Mouse (Mus musculus) spleen, postnatal 14 days (tissue): ENCODE measurements at regions not wholly inside any gene's neighbourhood (a gene's known extent, or its start where the extent isn't known, plus 50 kb on each side); places are given as distances from the start of the nearest gene placed in this dataset.

Experiments
- DNase-seq, 2 experiments: peaks; one replicate each; pipeline ENCODE4 v3.0.0; 2021 to 2022; ENCODE audit warnings: low spot score in 2 of 2

DNA sequence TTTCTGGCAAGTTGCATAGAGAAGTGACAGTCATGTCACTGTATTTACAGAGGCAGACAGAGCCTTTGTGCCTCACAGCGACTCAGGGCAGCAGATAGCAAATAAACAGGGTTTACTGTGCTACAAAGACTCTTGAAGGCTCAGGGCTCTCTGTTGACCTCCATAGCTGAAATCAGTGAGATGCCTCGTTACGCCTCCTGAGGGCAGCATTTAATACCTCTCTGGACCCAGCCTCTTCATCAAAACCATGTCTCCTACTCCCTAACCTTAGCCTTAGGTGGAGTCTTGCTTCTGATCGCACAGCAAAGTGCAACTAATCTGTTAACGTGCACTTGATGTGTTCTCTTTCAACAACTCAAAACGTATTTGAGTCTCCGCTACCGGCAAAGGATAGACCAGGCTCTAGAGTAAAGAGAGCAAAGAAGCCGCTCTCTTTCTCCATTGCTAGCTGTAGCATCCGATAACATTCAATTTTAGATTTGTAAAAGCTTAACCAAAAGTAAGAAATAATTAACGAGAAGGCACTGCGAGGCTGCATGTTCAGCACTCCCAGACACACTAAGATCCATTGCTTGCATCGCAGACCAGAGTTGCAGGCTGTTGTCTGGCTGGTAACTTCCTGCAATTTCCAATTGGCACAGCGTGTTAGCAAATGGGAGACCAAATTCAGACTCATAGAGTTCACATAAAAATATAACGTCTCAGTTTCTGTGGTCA, 101.1 kb upstream of the Man2a1 start:
- peak in 1 of 2 experiments; percentile 16 for DNase-seq

DNA sequence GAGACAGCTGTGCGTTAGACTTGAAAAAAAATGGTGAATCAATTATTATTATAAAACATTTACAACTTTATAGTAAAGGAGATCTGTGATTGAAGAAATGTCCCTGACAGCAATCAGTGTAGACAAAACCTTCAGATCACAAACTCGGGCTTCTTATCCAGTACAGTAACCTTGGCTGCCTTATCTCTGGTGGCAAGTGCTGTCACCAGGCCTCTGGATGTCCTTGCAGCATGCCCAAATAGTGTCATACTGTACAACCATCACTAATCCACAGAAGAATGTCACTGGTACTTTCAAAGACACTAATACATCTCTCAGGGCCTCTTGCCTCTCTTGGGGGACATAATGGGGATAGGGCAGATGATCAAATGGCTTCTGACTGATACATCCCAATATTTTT, 98.2 kb upstream of the Man2a1 start:
- DNase-seq, result no peak

DNA sequence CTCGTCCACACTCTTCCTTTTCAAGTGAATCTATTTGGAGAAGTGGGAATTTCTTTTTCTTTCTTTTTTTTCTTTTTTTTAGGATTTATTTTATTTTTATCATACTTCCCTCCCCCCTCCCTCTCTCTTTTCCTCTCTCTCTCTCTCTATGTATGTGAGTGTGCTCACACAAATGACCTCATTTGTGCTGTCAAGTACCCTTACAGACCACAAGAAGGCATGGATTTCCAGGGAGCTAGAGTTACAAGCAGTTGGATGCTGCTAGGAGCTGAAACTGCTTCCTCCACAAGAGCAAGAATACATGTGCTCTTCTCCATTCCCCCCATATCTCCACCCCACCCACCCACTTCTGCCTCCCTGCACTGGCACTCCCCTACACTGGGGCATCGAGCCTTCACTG, 94.6 kb upstream of the Man2a1 start:
- DNase-seq, result no peak

DNA sequence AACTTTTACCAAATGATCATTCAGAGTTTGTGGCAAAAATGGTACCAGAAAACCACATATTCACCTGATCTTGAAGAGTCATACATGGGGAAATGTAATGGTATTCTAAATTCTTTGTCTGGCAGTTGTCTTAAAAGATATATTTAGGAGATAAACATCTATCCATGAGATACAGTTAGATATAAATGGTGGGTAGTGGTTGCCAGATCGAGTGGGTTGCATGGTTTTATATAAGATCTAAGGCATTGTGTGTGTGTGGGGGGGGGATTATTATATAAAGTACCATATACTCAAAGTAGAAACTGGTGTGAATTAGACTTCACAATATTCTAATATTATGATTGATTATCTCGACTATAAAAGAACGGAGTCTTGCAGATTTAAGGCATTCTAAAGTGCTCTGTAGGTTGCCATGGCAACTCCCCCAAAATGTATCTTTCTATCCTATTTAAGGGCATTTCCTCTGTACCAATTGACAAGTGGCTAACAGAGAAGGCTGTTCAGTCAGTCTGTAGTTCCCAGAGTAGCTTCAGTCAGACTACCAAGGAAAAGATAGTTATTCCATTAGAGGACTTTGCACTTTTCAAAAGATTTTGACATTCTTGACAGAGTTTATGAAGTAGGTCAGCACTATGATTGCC, 89.3 kb upstream of the Man2a1 start:
- no peak for DNase-seq

DNA sequence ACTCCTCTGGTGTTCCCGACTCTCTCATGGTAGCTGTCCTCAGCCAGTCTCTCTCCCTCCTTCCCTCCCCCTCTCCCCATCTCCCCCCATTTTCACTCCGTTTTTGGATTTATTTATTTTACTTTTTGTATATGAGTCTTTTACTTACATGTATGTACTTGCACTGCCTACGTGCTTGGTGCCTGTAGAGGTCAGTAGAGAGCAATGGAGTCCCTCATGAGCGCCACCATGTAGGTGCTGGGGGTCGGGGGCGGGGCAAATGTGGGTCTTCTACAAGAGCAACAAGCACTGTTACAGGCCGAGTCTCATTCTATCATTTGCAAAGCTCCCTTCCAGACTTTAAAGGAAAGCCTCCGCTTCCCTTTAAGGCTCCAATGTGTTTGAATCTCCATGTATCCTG, 78.3 kb upstream of the Man2a1 start:
- DNase-seq, result no peak

DNA sequence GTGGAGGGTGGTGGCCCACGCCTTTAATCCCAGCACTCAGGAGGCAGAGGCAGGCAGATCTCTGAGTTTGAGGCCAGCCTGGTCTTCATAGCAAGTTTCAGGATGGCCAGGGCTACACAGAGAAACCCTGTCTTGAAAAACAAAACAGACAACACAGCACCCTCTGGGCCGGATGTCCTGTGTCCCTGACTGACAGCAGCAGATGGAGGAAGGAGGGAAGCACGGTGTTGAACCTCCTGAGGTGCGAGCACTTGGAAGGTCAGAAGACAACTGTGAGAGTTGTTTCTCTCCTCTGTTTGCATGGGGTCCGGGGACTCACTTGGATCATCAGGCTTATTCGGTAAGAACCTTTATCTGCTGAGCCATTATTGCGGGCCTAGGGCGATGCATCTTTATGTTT, 76.6 kb upstream of the Man2a1 start:
- DNase-seq, result no peak

DNA sequence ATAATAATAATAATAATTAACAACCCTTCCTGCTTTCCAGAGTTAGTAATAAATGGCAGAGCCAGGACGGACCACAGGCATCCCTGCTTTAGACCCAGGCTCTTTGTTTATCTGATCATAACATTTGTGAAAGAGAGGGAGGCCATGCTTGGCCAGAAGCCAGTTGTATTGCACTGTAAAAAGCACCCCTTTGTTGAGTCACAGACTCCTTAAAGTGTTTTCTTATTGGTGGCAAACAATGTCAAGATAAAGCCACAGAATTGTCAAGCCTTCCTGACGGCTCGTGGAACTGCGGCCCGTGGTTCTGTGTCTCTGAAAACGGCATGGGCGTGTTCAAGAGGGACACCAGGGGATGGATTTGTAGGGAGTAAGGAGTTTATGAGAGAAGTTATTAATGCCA, 72.7 kb upstream of the Man2a1 start:
- no peak for DNase-seq

DNA sequence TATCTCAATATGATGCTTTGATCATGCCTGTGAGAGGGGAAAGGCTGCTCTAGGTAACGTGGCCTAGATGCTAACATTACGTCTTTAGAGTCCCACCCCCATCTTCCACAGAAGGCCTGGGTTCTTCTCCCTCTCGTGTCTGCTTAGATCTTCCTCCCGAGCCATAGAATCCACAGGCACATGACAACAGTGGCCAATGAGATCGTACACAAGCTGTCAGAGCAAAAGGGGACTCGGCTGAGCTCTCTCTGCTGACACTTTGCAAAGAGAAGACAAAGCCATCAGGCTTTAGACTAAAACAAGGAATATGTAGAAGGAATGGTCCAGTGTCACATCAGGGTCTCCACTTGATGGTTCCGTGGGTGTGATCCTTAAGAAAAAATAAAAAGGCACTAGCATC, 72.1 kb upstream of the Man2a1 start:
- DNase-seq, result no peak

DNA sequence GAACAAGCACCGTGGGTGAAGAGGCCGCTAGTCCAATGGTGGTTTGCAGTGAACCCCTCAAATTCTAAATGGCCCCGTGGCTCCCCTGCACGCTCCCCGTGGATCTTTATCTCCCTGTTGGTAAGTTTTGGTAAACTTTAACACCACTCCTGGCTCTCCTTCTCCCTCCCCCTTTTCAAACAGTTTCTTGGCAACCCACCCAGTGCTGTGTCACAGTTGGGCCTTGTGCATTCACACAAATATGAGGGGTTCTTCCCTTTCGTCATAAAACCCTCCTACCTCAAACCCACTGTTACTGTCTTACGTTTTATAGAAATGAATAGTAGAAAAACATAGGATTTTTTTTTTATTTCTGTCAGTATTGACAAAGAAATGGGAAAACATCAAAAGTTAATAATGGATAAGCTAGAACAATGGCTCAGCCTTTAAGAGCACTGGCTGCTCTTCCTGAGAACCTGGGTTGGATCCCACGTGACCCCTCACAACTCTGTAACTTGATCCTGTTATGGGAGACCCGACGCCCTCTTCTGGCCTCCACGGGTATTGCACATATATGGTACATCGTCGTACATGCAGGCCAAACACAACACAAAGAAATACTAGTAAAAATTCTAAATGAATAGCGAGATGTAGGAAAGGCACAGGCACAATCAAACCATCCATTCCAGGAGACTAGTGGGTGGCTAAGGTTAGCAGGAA, 71.1 kb upstream of the Man2a1 start:
- no peak for DNase-seq

DNA sequence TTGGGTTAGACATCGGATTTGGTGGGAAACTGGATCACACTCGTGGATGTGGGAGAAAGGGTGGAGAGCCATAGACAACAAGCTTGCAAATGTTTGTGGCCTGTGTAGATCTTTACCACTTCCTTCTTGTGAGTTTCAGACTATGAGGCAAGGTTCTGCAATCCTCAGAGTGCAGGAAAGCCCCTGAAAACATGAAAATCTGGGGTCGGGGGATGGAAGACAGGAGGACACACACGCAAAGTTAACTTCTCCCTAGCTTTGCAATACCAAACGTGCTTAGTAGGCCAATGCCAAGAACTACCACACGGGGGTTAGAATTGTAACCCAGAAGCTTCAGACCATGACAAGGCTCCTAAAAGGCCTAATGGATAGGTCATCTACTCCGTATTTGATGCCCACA, 69.4 kb upstream of the Man2a1 start:
- no peak for DNase-seq

DNA sequence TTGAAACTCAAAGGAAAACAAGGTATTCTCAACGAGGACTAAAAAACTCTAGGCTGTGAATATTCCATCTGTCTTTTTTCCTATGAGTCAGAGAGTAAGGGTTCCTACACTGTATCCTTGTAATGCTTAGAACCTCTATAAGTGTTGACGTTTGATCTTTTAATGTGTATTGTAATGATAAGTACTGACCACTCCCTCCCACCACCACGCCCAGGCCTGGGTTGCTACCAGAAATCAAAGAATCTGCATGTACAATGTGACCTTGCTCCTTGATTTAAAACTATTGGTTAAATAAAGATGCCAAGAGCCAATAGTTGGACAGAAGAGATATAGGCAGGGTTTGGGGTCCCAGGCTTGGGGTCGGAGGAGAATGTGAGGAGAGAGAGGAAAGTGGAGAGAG, 66.2 kb upstream of the Man2a1 start:
- no peak for DNase-seq

DNA sequence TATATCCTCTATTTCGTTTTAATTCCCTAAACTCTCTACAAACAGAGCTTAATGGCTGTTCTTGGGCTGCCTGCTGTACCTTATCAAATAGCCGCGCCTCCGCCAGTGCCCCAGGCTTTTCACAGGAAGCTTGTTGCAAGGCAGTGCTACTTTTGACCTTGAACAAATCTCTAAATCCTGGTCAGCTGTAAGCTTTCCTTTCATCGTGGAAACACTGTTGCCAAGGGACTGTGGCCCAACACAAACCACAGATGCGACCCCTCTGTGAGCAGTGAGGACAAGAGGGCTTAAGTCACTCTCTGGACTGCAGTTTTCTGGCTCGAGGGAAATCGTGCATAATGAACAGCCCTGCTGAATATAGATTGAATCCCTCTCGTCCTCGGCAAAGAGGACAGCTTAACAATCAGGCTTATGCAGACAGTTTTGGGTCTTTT, 62.0 kb upstream of the Man2a1 start:
- no peak for DNase-seq

DNA sequence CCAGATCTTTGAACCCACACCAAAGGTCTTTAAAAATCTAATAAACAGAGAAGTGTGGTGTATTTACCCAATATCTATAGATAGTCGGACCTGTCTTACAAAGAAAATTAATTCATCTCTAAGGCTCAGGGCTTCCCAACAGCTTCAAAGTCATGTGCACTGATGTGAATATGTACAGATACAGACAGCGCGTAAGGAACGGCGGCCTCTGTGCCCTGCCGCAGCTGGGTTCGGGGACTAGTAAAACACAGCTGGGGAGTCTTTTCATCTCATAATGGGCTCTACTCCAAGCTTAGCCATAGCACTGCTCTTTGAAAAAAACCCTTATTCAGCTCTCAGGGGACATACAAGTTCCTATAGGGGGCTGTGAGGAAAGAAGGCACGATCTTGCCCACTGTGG, 60.1 kb upstream of the Man2a1 start:
- DNase-seq, result no peak

DNA sequence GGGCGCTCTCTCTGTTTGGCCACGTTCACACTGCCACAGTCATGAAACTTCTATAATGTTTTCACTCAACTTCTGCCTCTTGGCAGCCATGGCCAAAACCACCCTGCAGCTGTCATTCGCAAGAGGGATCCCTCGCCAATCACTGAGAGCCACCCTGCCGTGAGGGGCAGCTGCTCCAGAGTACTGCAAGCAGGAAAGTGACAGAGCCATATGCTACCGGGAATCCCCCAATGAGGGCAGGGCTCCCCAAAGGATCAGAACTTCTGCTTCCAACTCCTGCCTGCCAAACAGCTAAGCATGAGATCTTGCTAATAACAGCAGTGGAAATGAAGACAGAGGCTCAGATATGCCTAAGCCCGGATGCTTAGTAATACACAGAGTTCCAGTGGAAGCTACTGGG, 52.0 kb upstream of the Man2a1 start:
- DNase-seq, result no peak

DNA sequence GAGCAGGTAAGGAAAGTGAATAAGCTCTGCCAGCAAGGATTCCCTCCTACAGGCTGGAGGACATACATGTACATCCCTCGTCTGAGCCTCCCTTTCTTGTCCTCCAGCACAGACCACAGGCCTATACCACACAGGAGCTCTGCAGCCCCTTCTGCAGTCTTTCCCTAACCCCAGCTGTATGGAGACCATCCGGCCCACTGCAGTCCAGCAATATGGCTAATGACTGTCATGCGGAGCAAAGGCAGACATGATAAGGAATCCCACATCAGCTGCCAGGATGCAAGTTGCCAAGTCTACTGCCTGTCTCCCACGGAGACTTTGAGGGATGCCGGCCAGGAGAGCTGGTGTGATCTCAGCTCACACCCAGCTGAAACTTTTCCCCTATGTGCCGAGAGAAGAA, 50.5 kb upstream of the Man2a1 start:
- no peak for DNase-seq
